Mouse (Mus musculus) neural tube, embryonic 13.5 days (tissue): Measurements from ENCODE around the gene Map2k4. TPM values are rescaled to one million over a fixed set of nuclear protein-coding genes. Genes with fewer than 3 reads are reported as not detected.

Experiments
- ATAC-seq: fragments of 200-750 bp; cut with Nextera tagmentation; 2 replicates; pipeline ENCODE4 v1.8.0; 2017; ENCODE audit warnings: low read depth, mild to moderate bottlenecking, moderate TSS enrichment, moderate library complexity
- H3K27ac ChIP-seq: fragments of 300-500 bp; sonication (generic); replicated peaks from 2 replicates; pipeline ENCODE4 v1.5.1; 2015; ENCODE audit warnings: moderate library complexity, mild to moderate bottlenecking, inconsistent platforms
- H3K27me3 ChIP-seq: fragments of 300-500 bp; sonication (generic); 2 replicates; pipeline ENCODE4 v1.6.1; 2015; ENCODE audit warnings: mild to moderate bottlenecking, inconsistent platforms
- H3K36me3 ChIP-seq: fragments of 300-500 bp; sonication (generic); 2 replicates; pipeline ENCODE4 v1.6.1; 2015; ENCODE audit warnings: mild to moderate bottlenecking, inconsistent platforms
- H3K4me1 ChIP-seq: fragments of 300-500 bp; sonication (generic); replicated peaks from 2 replicates; pipeline ENCODE4 v1.6.1; 2015; ENCODE audit warnings: inconsistent platforms
- H3K4me2 ChIP-seq: fragments of 300-500 bp; sonication (generic); 2 replicates; pipeline ENCODE4 v1.6.1; 2015; ENCODE audit warnings: inconsistent platforms, mild to moderate bottlenecking, moderate library complexity
- H3K4me3 ChIP-seq: fragments of 300-500 bp; sonication (generic); 2 replicates; pipeline ENCODE4 v1.5.1; 2015; ENCODE audit warnings: mild to moderate bottlenecking, inconsistent platforms
- H3K9ac ChIP-seq: fragments of 300-500 bp; sonication (generic); 2 replicates; pipeline ENCODE4 v1.6.1; 2015; ENCODE audit warnings: moderate library complexity, mild to moderate bottlenecking, inconsistent platforms
- H3K9me3 ChIP-seq: fragments of 300-500 bp; sonication (generic); 2 replicates; pipeline ENCODE4 v1.6.1; 2016; ENCODE audit warnings: inconsistent platforms
- WGBS: fragments of 180-500 bp; shearing (Covaris S2); methylation state at CpG from one replicate; pipeline ENCODE4 v1.1.7; 2015; 5-methylcytosine and 5-hydroxymethylcytosine counted together
- polyA plus RNA-seq: library from polyadenylated mRNA; unstranded; fragments of >200 nt; fragmentation: Nextera tagmentation; extraction: Ambion mirVana; gene quantifications from 2 replicates; pipeline ENCODE4 v1.2.1, GENCODE M21; 2015

Gene Map2k4
- polyA plus RNA-seq, 1 experiment from 2014 or later = 80.9 TPM

DNA sequence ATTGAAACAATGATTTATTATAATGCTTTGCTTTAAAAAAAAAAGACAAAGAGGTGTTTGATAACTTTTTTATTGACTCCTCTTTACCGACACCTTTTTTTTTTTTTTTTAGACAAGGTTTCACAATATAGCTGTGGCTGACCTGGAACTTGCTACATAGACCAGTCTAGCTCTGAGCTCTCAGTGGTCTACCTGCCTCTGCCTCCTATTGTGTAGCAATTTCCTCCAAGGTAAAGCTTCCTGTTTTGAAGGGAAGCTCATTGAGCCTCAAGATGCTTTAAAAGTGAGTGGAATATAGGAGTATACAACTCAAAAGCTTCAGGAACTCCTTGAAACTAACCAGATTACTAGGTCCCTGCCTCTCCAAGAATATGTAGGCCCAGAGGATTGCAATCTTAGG lies 7.8 kb upstream of the Map2k4 start:
- H3K4me2 ChIP-seq = no peak overlapping the region
- H3K4me3 ChIP-seq = no peak overlapping the region
- no peaks in the 10 kb centered on the region for H3K9me3 ChIP-seq
- H3K27me3 ChIP-seq = no peaks in the 10 kb centered on the region
- ATAC-seq = no peak
- no peak overlapping the region for H3K9ac ChIP-seq
- 56% methylated on average over 1 of the region's 1 CpGs for WGBS
- no peaks in the 10 kb centered on the region for H3K36me3 ChIP-seq
- no peak overlapping the region for H3K27ac ChIP-seq
- H3K4me1 ChIP-seq = no peaks in the 10 kb centered on the region

DNA sequence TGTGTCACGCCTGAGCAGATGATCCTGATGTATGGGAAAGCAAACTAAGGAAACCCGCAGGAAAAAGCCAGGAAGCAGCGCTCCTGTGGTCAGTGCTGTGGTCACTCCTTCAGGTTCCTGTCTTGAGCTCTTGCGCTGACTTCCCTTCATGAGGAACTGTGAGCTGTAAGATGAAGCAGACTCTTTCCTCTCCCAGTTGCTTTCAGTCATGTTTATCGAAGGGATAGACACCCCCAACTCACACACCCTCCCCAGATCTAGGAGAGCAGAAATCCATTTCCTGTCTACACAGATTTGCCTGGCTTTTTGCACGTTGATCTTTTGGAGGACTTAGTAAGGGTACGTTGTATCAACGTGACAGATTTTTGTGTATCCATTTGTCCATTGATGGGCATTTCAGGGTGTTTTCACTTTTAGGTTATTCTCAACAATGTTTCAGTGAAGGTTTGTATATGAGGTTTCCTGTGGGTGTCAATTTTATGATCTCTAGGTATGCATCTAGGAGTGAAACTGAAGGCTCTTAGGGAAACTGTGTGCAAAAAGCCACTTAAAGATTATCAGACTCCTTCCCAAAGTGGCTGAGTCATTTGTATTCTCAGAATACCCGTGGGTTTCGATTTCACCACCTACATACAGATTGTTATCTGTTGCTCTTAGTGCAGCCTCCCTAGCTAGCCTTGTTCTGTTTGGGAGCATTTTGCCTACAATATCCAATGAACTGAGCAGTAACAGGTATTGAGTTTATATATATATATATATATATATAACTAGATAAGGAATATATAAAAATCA lies 6.5 kb upstream of the Map2k4 start:
- Histone ChIP-seq H3K9ac (no peak overlapping the region), H3K9me3 (no peaks in the 10 kb centered on the region)
- WGBS = 82% methylated on average over 10 of the region's 10 CpGs

GRCm38 (mm10) chr11:65787421-65788151 lies 511 bp downstream of the Map2k4 start:
- no peaks in the 10 kb centered on the region for H3K27me3 ChIP-seq
- peak overlapping the region; percentile 92 for H3K27ac ChIP-seq
- peak; percentile 92 for ATAC-seq
- under 1% methylated on average over 71 of the region's 71 CpGs for WGBS
- peaks cover 20% of the 10 kb centered on the region for H3K4me1 ChIP-seq
- H3K4me2 ChIP-seq = peak overlapping the region; percentile 76
- H3K9me3 ChIP-seq = no peaks in the 10 kb centered on the region
- peak overlapping the region; percentile 99 for H3K4me3 ChIP-seq
- peak overlapping the region; percentile 99 for H3K9ac ChIP-seq
- no peaks in the 10 kb centered on the region for H3K36me3 ChIP-seq

More for the DNA sequence above, 6.5 kb upstream of the Map2k4 start:
- no peak overlapping the region for H3K4me2 ChIP-seq
- H3K4me1 ChIP-seq = no peaks in the 10 kb centered on the region
- no peaks in the 10 kb centered on the region for H3K27me3 ChIP-seq
- ATAC-seq = no peak
- H3K4me3 ChIP-seq = no peak overlapping the region
- H3K27ac ChIP-seq = no peak overlapping the region
- no peaks in the 10 kb centered on the region for H3K36me3 ChIP-seq

- Histone ChIP-seq H3K27ac (no peak overlapping the region), H3K4me2 (peak overlapping the region; percentile 76), H3K36me3 (no peaks in the 10 kb centered on the region), H3K4me3 (0 out of 2 replicates have a peak overlapping the region, but pooled peaks have one; percentile 99), H3K4me1 (peaks cover 20% of the 10 kb centered on the region), H3K9ac (peak overlapping the region; percentile 99; the same call in 1 of the 2 replicates), H3K9me3 (no peaks in the 10 kb centered on the region), H3K27me3 (no peaks in the 10 kb centered on the region)
- 91% methylated on average over 2 of the region's 2 CpGs for WGBS
- ATAC-seq = no peak
Observed at GRCm38 (mm10) chr11:65786160-65786559, 1.9 kb downstream of the Map2k4 start.

DNA sequence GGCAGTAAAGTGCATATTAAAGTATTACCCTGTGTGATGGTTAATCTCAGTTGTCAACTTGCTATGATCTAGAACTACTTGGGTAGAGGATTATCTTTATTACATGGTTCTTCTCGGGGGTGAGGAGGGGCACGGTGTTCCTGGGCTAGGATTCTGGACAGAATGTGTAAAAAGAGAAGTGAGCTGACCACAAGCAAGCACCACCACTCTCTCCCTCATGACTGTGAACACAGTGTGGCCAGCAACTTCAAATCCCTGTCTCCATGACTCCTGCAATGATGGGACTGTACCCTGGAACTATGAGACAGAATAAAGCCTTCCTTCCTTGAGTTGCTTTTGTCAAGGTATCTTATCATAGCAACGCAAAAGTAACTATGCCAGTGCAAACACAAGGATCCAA lies 6.5 kb downstream of the Map2k4 start:
- Histone ChIP-seq H3K4me3 (no peak overlapping the region), H3K4me2 (no peak overlapping the region), H3K36me3 (peaks cover 15% of the 10 kb centered on the region), H3K9me3 (no peaks in the 10 kb centered on the region), H3K27ac (no peak overlapping the region), H3K4me1 (peaks cover 25% of the 10 kb centered on the region), H3K9ac (no peak overlapping the region), H3K27me3 (no peaks in the 10 kb centered on the region)
- ATAC-seq = no peak
- 91% methylated on average over 3 of the region's 3 CpGs for WGBS

GRCm38 (mm10) chr11:65779578-65779977 lies 8.5 kb downstream of the Map2k4 start:
- Histone ChIP-seq H3K4me1 (peaks cover 20% of the 10 kb centered on the region), H3K9me3 (no peaks in the 10 kb centered on the region), H3K4me3 (no peak overlapping the region), H3K27me3 (no peaks in the 10 kb centered on the region), H3K27ac (no peak overlapping the region), H3K4me2 (no peak overlapping the region), H3K9ac (no peak overlapping the region), H3K36me3 (peaks cover 15% of the 10 kb centered on the region)
- ATAC-seq = no peak
- WGBS = 93% methylated on average over 1 of the region's 1 CpGs

DNA sequence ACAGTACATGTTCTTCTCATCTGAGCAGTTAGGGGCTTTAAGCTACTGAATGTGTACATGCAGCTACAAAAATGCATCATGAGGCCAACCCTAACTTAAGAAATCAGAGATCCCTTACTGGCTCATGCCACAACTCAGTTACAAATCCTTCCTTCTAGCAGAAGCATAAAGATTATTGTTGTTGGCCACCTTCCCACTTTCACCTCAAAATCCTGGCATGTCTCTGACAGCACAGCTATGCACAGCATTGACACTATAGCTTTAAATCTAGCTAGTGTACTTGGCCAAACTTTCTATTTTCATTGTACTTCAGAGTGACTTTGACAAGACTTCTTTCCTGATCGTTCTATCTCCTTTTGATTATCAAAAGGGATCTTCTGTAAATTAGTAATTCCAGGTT lies 9.0 kb downstream of the Map2k4 start:
- Histone ChIP-seq H3K36me3 (peaks cover 15% of the 10 kb centered on the region), H3K27ac (no peak overlapping the region), H3K4me2 (no peak overlapping the region), H3K27me3 (no peaks in the 10 kb centered on the region), H3K9me3 (no peaks in the 10 kb centered on the region), H3K4me1 (peaks cover 20% of the 10 kb centered on the region), H3K4me3 (no peak overlapping the region), H3K9ac (no peak overlapping the region)
- WGBS = 91% methylated on average over 1 of the region's 1 CpGs
- no peak for ATAC-seq

GRCm38 (mm10) chr11:65777810-65778209 lies 10.3 kb downstream of the Map2k4 start:
- 87% methylated on average over 5 of the region's 5 CpGs for WGBS
- no peak overlapping the region for H3K9ac ChIP-seq

DNA sequence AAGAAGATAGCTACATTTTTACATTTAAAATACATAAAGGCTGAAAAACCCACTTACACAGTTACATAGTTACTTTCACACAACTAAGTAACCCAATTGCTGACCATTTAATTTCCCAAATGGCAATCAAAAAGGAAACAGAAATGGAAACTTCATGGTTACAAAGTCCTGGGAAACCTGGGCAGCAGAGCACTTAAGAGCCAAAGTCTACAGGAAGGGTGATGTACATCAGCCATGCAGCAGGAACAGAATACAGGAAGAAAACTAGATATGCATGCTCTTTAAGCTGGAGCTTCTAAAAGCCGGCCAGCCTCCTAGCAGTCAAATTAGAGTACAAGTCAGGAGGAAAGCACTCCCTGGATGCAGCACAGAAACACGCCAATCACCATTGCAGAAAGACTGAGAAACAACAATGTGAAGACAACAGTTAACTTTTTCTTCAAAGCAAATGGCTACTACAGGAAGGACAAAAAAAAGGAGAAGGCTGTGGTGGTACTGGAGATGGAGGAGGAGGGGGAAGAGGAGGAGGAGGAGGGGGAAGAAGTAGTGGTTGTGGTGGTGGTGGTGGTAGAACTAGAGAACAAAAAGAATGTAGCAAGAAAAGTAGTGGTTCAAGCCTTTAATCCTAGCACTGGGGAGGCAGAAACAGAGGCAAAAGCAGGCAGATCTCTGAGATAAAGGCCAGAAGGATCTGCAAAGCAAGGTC lies 11.0 kb downstream of the Map2k4 start:
- H3K4me2 ChIP-seq = no peak overlapping the region
- H3K4me1 ChIP-seq = peaks cover 20% of the 10 kb centered on the region
- H3K27me3 ChIP-seq = no peaks in the 10 kb centered on the region
- no peaks in the 10 kb centered on the region for H3K9me3 ChIP-seq
- no peak overlapping the region for H3K27ac ChIP-seq
- ATAC-seq = no peak
- no peak overlapping the region for H3K4me3 ChIP-seq
- peaks cover 15% of the 10 kb centered on the region for H3K36me3 ChIP-seq
- no peak overlapping the region for H3K9ac ChIP-seq
- WGBS = 58% methylated on average over 2 of the region's 2 CpGs

More at GRCm38 (mm10) chr11:65777810-65778209, 10.3 kb downstream of the Map2k4 start:
- Histone ChIP-seq H3K27ac (no peak overlapping the region), H3K4me2 (no peak overlapping the region), H3K9me3 (no peaks in the 10 kb centered on the region), H3K27me3 (no peaks in the 10 kb centered on the region), H3K4me3 (no peak overlapping the region), H3K36me3 (peaks cover 15% of the 10 kb centered on the region), H3K4me1 (peaks cover 20% of the 10 kb centered on the region)
- ATAC-seq = no peak

- ATAC-seq = no peak
- Histone ChIP-seq H3K4me1 (peaks cover 14% of the 10 kb centered on the region; the same call in 1 of the 2 replicates), H3K36me3 (no peaks in the 10 kb centered on the region), H3K27ac (no peak overlapping the region), H3K4me2 (no peak overlapping the region), H3K27me3 (no peaks in the 10 kb centered on the region), H3K9ac (no peak overlapping the region), H3K4me3 (no peak overlapping the region), H3K9me3 (no peaks in the 10 kb centered on the region)
- 78% methylated on average over 6 of the region's 6 CpGs for WGBS
Observed at GRCm38 (mm10) chr11:65773946-65774656, 14.0 kb downstream of the Map2k4 start.

GRCm38 (mm10) chr11:65773535-65773934 lies 14.6 kb downstream of the Map2k4 start:
- no peaks in the 10 kb centered on the region for H3K27me3 ChIP-seq
- no peaks in the 10 kb centered on the region for H3K36me3 ChIP-seq
- H3K9ac ChIP-seq = no peak overlapping the region
- ATAC-seq = no peak
- H3K27ac ChIP-seq = no peak overlapping the region
- H3K4me2 ChIP-seq = no peak overlapping the region
- 90% methylated on average over 2 of the region's 2 CpGs for WGBS
- no peak overlapping the region for H3K4me3 ChIP-seq
- peaks cover 19% of the 10 kb centered on the region; the same call in 1 of the 2 replicates for H3K4me1 ChIP-seq
- no peaks in the 10 kb centered on the region for H3K9me3 ChIP-seq
